Mouse (Mus musculus) spleen, adult 12 weeks (tissue): ENCODE data around the gene Rhoc.
"Not testable (repeated sequence)": the region's sequence is repeated elsewhere in the genome, so short reads cannot be mapped to it uniquely, and the experiment has no call there.

ENCODE experiments used
- DNase-seq: peaks from one replicate; pipeline ENCODE4 v3.0.0; 2022; ENCODE audit warnings: low spot score

Gene Rhoc

GRCm38 (mm10) chr3:104788561-104789311 is 561 bp downstream of the Rhoc start:
- no peak for DNase-seq

- DNase-seq = no peak
Observed at GRCm38 (mm10) chr3:104789312-104789605, 1.1 kb downstream of the Rhoc start.

DNA sequence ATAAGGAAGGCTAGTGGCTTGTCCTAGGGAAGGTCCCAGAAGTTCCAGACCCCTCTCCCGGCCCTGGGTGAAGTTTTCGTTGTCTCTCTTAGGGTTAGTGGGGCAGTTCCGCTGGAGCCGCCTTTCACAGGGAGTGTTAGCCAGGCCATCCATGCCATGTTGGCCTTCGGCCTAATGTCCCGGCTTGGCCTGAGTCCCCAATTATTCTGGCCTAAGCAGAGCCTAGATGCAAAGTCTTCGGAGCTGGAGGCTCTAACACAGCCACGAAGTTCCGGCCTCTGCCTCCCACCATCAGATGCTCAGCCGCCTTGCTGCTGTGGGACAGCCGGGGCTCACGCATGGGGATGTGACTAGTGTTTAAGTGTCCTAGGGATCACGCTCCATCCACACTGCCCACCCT is 1.6 kb downstream of the Rhoc start:
- DNase-seq = no peak

GRCm38 (mm10) chr3:104790401-104790937 is 2.3 kb downstream of the Rhoc start:
- no peak for DNase-seq

GRCm38 (mm10) chr3:104791017-104791416 is 2.8 kb downstream of the Rhoc start:
- DNase-seq = no peak

GRCm38 (mm10) chr3:104791671-104792070 is 3.5 kb downstream of the Rhoc start:
- no peak for DNase-seq

DNA sequence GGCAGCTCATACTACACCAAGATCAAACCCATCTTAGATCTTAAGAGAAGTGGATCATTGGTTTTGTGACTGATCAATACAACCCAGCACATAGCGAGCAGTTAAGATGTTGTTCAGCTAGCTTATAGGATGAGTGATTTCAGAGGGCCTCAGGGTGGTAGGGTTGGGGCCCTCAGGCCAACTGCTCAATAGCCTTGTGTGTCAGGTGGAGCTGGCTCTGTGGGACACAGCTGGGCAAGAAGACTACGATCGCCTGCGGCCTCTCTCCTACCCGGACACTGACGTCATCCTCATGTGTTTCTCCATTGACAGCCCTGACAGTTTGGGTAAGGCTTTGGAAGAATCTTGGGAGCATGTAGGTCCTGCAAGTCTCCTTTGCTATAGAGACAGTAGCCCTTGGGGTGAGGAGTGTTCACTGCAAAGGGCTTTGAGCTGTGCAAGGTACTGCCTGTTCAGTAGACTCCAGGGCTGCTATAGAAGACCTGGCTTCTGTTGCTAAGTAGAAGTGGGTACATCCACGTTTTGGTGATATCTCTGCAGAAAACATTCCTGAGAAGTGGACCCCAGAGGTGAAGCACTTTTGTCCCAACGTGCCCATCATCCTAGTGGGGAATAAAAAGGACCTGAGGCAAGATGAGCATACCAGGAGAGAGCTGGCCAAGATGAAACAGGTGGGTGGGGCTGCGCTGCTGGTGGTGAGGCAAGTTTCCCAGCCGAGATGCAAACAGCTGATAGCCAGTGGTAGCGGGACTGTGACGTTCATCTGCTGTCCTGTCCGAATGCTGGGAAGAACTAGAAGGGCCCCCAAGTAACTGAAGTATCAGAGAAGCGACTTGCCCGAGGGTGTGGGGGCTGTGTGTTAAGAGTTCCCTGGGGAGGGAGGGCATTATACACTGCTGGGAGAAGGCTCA is 4.4 kb downstream of the Rhoc start:
- DNase-seq = no peak

DNA sequence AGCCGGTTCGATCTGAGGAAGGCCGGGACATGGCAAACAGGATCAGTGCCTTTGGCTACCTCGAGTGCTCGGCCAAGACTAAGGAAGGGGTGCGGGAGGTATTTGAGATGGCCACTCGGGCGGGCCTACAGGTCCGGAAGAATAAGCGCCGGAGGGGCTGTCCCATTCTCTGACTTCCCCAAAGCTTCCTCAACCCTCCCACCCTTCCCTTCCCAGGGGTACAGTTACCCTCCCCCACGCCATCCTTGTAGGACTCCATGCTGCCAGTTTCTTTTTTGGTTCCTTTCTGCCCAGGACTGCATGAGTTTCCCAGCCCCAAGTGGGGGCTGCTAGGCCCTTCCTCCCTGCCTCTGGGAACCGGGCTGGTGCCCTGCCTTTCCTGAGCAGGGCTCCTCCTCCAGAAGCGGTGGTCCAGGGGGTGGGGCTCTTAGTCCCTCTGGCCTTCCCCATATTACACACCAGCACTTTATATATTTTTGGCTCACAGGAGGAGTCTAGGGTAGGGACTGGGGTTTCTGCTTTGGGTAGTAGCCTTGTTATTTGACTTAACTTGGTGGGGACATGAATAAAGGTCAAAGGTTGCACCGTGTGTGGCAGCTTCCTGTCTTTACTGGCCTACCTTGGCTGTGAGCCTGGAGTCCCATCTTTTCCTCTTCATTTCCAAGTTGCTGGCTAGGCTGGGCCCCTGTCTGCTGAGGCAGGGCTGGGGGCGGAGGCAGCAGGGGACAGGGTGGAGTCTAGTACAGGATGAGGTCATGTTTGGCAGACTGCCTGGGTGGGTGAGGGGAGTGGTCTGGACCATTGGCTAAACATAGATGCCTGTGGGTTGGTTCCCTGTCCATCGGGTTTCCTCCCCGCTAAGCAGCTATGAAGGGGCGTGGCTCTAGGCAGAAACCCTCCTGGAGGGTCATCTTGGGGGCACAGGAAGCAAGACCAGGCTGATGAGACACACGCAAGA is 6.0 kb downstream of the Rhoc start:
- DNase-seq = no peak

GRCm38 (mm10) chr3:104794953-104795470 is 6.8 kb downstream of the Rhoc start:
- DNase-seq = no peak

DNA sequence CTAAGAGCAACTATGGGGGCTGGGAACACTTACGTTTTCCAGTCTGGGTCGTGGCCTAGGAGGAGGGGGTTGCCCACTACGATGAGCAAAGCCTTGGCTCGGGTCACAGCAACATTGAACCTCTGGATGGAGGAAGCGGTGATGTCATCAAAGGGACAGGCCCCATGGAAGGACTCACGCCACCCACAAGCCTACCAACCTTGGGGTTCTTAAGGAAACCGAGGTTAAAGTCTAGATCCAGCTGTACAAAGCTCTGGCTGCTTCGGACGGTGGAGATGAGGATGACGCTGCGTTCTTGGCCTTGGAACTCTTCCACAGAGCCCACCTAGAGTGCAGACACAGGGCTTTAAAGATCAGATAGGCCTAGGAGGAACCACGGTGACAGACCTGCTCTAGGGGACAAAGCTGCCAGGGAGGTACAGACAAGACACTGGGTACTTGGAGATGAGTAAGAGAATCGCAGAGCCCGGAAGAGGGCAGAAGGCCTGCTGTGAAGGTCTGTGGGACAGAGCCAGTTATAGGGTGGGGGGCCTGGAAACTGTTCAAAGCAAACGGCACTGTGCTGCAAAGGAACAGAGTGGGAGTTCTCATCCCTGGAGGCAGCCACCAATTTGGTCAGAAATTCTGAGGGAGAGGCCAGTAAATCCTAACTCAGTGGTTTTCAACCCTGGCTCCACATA is 7.6 kb downstream of the Rhoc start:
- DNase-seq = no peak

- no peak for DNase-seq
Observed at GRCm38 (mm10) chr3:104796430-104797082, 8.4 kb downstream of the Rhoc start.

GRCm38 (mm10) chr3:104800681-104801080 is 12.5 kb downstream of the Rhoc start:
- no peak for DNase-seq

GRCm38 (mm10) chr3:104801481-104801880 is 13.3 kb downstream of the Rhoc start:
- no peak for DNase-seq

DNA sequence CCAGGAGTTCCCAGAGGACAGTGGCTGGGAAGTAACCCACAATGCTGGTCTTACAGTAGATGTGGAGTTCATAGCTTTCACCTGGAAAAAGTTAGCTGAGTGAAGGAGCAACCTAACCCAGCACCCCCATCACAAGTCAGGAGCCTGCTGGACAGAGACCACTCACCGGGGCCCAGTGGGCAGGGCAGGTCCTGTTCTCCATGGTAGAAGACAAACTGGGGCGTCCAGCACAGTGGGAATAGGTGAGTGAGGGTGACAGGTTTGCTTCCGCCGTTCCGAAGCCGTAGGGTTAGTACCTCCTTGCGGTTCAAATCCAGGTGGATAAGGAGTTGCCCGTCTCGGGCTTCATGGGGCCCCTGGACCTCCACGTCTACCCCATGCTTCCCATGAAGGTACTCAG is 16.1 kb downstream of the Rhoc start:
- no peak for DNase-seq

- no peak for DNase-seq
Observed at GRCm38 (mm10) chr3:104805539-104805938, 17.4 kb downstream of the Rhoc start.

GRCm38 (mm10) chr3:104811752-104812151 is 23.6 kb downstream of the Rhoc start:
- DNase-seq = no peak

GRCm38 (mm10) chr3:104812254-104812653 is 24.1 kb downstream of the Rhoc start:
- DNase-seq = no peak

DNA sequence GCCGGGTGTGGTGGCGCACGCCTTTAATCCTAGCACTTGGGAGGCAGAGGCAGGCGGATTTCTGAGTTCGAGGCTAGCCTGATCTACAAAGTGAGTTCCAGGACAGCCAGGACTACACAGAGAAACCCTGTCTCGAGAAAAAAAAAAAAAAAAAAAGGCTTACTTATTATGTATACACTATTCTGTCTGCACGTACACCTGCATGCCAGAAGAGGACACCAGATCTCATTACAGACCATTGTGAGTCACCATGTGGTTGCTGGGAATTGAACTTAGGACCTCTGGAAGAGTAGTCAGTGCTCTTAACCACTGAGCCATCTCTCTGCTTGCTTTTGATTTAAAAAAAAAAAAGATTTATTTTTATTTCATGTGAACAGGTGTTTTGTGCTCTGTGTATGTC is 25.1 kb downstream of the Rhoc start:
- not testable (repeated sequence) for DNase-seq

GRCm38 (mm10) chr3:104814746-104815145 is 26.6 kb downstream of the Rhoc start:
- no peak for DNase-seq

DNA sequence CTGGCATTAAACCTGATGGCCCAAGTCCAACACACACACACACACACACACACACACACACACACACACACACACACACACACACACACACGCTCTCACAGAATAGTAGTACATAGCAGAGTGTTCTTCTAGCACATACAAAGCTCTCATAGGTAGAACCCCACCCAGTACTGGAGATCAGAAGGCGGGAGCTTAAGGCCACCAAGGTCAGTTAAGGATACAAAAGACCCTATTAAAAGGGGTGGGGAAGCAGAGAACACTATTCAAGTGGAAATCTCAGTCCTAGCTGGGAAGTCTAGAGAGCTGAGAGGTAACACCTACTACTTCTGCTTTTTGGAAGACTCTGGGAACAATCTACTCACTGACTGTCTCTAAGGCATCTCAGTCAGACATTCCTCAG is 27.2 kb downstream of the Rhoc start:
- no peak for DNase-seq

DNA sequence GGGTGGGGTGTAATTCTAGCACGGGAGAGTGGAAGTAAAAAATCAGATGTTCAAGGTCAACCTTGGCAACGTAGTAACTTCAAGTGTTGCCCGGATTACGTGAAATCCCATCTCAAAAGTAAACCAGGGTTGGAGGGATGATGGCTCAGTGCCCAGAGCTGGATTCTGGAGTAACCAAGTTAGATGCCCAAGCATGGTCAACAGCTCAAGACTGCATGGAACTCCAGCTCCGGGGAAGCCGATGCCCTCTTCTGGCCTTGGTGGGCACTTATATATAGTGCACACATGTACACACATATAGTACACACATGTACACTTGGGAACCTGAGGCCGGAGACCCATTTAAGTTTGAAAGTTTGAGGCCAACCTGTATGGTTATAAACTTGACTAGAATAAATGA is 28.0 kb downstream of the Rhoc start:
- DNase-seq = no peak
